Comparison of ENCODE assay signal across 22 mouse cellular contexts in the genomic region with DNA sequence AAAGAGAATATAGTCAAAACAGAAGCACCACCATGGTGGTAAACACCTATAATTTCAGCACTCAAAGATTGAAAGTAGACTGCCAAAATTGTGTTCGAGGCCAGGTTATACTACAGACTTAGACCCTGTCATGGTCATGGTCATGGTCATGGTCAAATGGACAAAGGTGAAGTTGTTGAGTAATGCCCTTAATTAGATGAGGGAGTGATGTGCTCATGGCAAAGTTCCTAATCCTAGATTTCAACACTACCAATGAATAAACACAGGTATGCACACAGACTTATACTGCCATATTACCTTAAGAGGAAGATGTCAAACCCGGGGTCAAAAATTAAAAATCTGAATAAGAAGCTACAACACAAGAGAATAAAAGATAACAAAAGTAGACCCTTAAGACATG. TPM values are rescaled to one million over a fixed set of nuclear protein-coding genes. Genes with fewer than 3 reads are reported as not detected.
DNase-seq lines count a peak whose midpoint lies in the region; ATAC-seq and TF ChIP-seq lines count a peak whose summit lies in the region.
"Had no signal": no experiment of that assay in that cellular context is flagged by ENCODE, and none has a peak within 500 bp of the region (broad histone marks: within the 10 kb centered on the region; RNA-seq: fewer than 3 reads in every experiment).

No protein-coding gene starts in this region.

- H3K4me2 ChIP-seq in liver, postnatal 0 days (ENCODE audit: low read depth, low read length) = no peak overlapping the region
- H3K4me2 ChIP-seq in liver, embryonic 12.5 days = no peak overlapping the region
- H3K4me2 ChIP-seq: embryonic facial prominence, embryonic 12.5 days; forebrain, embryonic 12.5 days had no signal

- H3K9ac ChIP-seq in liver, adult 2 months (ENCODE audit: low read depth, low read length) = no peak overlapping the region
- H3K9ac ChIP-seq in liver, postnatal 0 days (replicated peaks) = no peak overlapping the region
- H3K9ac ChIP-seq in liver, embryonic 12.5 days = no peak overlapping the region
- H3K9ac ChIP-seq: embryonic facial prominence, embryonic 12.5 days; forebrain, embryonic 12.5 days had no signal

- peak; percentile 87 for ATAC-seq in liver, postnatal 0 days
- no peak for ATAC-seq in liver, embryonic 12.5 days
- ATAC-seq: forebrain, embryonic 14.5 days; forebrain, embryonic 16.5 days had no signal

- H3K4me3 ChIP-seq in kidney, adult 2 months (ENCODE audit: insufficient read depth, low read depth, low read length) = no peak overlapping the region
- H3K4me3 ChIP-seq in liver, adult 2 months (ENCODE audit: insufficient read depth, low read depth, low read length) = no peak overlapping the region
- no peak overlapping the region for H3K4me3 ChIP-seq in liver, postnatal 0 days (ENCODE audit: low read depth, low read length)
- H3K4me3 ChIP-seq in liver, embryonic 12.5 days = no peak overlapping the region
- H3K4me3 ChIP-seq: embryonic facial prominence, embryonic 10.5 days; embryonic facial prominence, embryonic 12.5 days; forebrain, embryonic 10.5 days; forebrain, embryonic 12.5 days had no signal

- no peak for TF ChIP-seq CTCF in kidney, adult 2 months (conservative IDR thresholded peaks at IDR 0.05; ENCODE audit: insufficient read depth, insufficient read length, low read depth, low read length)
- no peak for TF ChIP-seq CTCF in liver, adult 2 months (IDR thresholded peaks at IDR 0.05; ENCODE audit: low read depth, low read length)
- no peak for TF ChIP-seq CTCF in liver, postnatal 0 days (IDR thresholded peaks at IDR 0.05; ENCODE audit: low read depth)

- H3K4me1 ChIP-seq in kidney, adult 2 months (ENCODE audit: control insufficient read depth, insufficient read depth, low read length) = peaks cover 7% of the 10 kb centered on the region
- H3K4me1 ChIP-seq in liver, adult 2 months (ENCODE audit: control insufficient read depth, insufficient read depth, low read length) = peaks cover 26% of the 10 kb centered on the region
- H3K4me1 ChIP-seq in liver, postnatal 0 days (ENCODE audit: insufficient read depth) = peaks cover 20% of the 10 kb centered on the region
- peaks cover 34% of the 10 kb centered on the region for H3K4me1 ChIP-seq in liver, embryonic 12.5 days

- WGBS in kidney, adult 2 months = 60% methylated on average over 2 of the region's 2 CpGs
- WGBS in liver, adult 2 months = 19% methylated on average over 2 of the region's 2 CpGs
- WGBS in liver, postnatal 0 days (ENCODE audit: insufficient replicate concordance) = 65% methylated on average over 2 of the region's 2 CpGs
- WGBS in liver, embryonic 12.5 days (ENCODE audit: insufficient replicate concordance) = 92% methylated on average over 2 of the region's 2 CpGs

- H3K27ac ChIP-seq in kidney, adult 2 months (ENCODE audit: insufficient read depth, low read depth, low read length) = no peak overlapping the region
- H3K27ac ChIP-seq in liver, adult 2 months (replicated peaks; ENCODE audit: insufficient read depth, low read depth, low read length) = no peak overlapping the region
- H3K27ac ChIP-seq in liver, postnatal 0 days (ENCODE audit: low read depth) = 0 out of 2 replicates have a peak overlapping the region, but pooled peaks have one; percentile 25
- H3K27ac ChIP-seq in liver, embryonic 12.5 days = no peak overlapping the region
- H3K27ac ChIP-seq: embryonic facial prominence, embryonic 10.5 days; embryonic facial prominence, embryonic 12.5 days; forebrain, embryonic 10.5 days; forebrain, embryonic 12.5 days had no signal

- H3K9me3 ChIP-seq in liver, postnatal 0 days (ENCODE audit: low read length) = no peaks in the 10 kb centered on the region
- no peaks in the 10 kb centered on the region for H3K9me3 ChIP-seq in liver, embryonic 12.5 days (replicated peaks)
- H3K9me3 ChIP-seq: embryonic facial prominence, embryonic 10.5 days; embryonic facial prominence, embryonic 12.5 days; forebrain, embryonic 10.5 days; forebrain, embryonic 12.5 days had no signal

- no peaks in the 10 kb centered on the region for H3K27me3 ChIP-seq in kidney, adult 2 months (replicated peaks; ENCODE audit: control insufficient read depth, insufficient read depth, low read length)
- H3K27me3 ChIP-seq in liver, adult 2 months (ENCODE audit: control insufficient read depth, insufficient read depth, low read length) = no peaks in the 10 kb centered on the region
- H3K27me3 ChIP-seq in liver, postnatal 0 days (ENCODE audit: insufficient read depth, low read length) = no peaks in the 10 kb centered on the region
- H3K27me3 ChIP-seq in liver, embryonic 12.5 days (replicated peaks) = no peaks in the 10 kb centered on the region
- H3K27me3 ChIP-seq: embryonic facial prominence, embryonic 12.5 days; forebrain, embryonic 12.5 days had no signal

- peak; percentile 62 for TF ChIP-seq EP300 in liver, postnatal 0 days (IDR thresholded peaks at IDR 0.05; ENCODE audit: low read depth)

- peak; percentile 27 for DNase-seq in kidney, adult 2 months
- no peak for DNase-seq in kidney, adult 18-20 months
- peak; percentile 96 for DNase-seq in liver, adult 2 months (ENCODE audit: extremely low read depth, low read depth, low spot score)
- no peak for DNase-seq in liver
- no peak for DNase-seq in liver, postnatal 0 days
- peak; percentile 42 for DNase-seq in gonadal fat pad, adult 2 months (ENCODE audit: low read depth)
- DNase-seq in gastrocnemius, postnatal 10 days = no peak
- DNase-seq: adrenal gland, adult 2 months; adrenal gland, postnatal 10 days; adrenal gland, postnatal 25 days; cerebellum, adult 11 months; cerebellum, adult 18-20 months; cerebellum, adult 8-10 months; cerebellum, adult 9-11 months; cerebellum, postnatal 14 days had no signal

- TF ChIP-seq POLR2A in kidney, adult 2 months (IDR thresholded peaks at IDR 0.05; ENCODE audit: low read depth, low read length) = no peak
- no peak for TF ChIP-seq POLR2A in liver, adult 2 months (IDR thresholded peaks at IDR 0.05; ENCODE audit: extremely low read depth, insufficient read depth, low read length)

- peaks cover 16% of the 10 kb centered on the region for H3K36me3 ChIP-seq in kidney, adult 2 months (ENCODE audit: control insufficient read depth, insufficient read depth, low read length)
- H3K36me3 ChIP-seq in liver, adult 2 months (ENCODE audit: control insufficient read depth, insufficient read depth, low read length) = peaks cover 78% of the 10 kb centered on the region
- peaks cover 87% of the 10 kb centered on the region for H3K36me3 ChIP-seq in liver, postnatal 0 days (replicated peaks; ENCODE audit: insufficient read depth, low read length)
- H3K36me3 ChIP-seq in liver, embryonic 12.5 days = peaks cover 99% of the 10 kb centered on the region

- H3K79me2 ChIP-seq in liver, adult 2 months (ENCODE audit: control insufficient read depth, insufficient read depth, low read length) = peaks cover 48% of the 10 kb centered on the region

RNA-seq across cellular contexts. Expression of a gene that starts 7.4 kb away (rescaled TPM):
- polyA plus RNA-seq in kidney, adult 2 months (2012; rRNA removed) = 44.6 and 47.5 TPM in 2 replicates
- total RNA-seq in liver, adult 2 months (2014; rRNA removed) = 58.4 and 67.7 TPM in 2 replicates
- 25.7 and 32.8 TPM in 2 replicates for polyA plus RNA-seq in liver, adult 2 months (2012; rRNA removed)
- 15.2 and 17.3 TPM in 2 replicates for polyA plus RNA-seq in liver, postnatal 0 days (2015; fragmentation: Nextera tagmentation; extraction: Ambion mirVana)
- polyA plus RNA-seq in liver, embryonic 12.5 days (2016; fragmentation: Nextera tagmentation; extraction: Ambion mirVana) = 30.7 and 32.6 TPM in 2 replicates
- polyA plus RNA-seq in gonadal fat pad, adult 2 months (2012; rRNA removed) = 37.5 and 38.3 TPM in 2 replicates
- 10 to 100 TPM; 44.8 to 46.5 TPM for total RNA-seq in gastrocnemius, postnatal 10 days (2021)

RNA-seq across cellular contexts. Expression of a gene that starts 25.1 kb away (rescaled TPM):
- polyA plus RNA-seq in kidney, adult 2 months (2012; rRNA removed) = 22.3 and 32.0 TPM in 2 replicates
- 4.8 and 9.9 TPM in 2 replicates for total RNA-seq in liver, adult 2 months (2014; rRNA removed)
- 22.3 and 23.6 TPM in 2 replicates for polyA plus RNA-seq in liver, adult 2 months (2012; rRNA removed)
- polyA plus RNA-seq in liver, postnatal 0 days (2015; fragmentation: Nextera tagmentation; extraction: Ambion mirVana) = 8.2 and 13.1 TPM in 2 replicates
- 18.1 and 18.9 TPM in 2 replicates for polyA plus RNA-seq in liver, embryonic 12.5 days (2016; fragmentation: Nextera tagmentation; extraction: Ambion mirVana)
- 15.7 and 22.5 TPM in 2 replicates for polyA plus RNA-seq in gonadal fat pad, adult 2 months (2012; rRNA removed)
- 10 to 100 TPM; 10.9 to 11.6 TPM for total RNA-seq in gastrocnemius, postnatal 10 days (2021)

RNA-seq across cellular contexts. Expression of a gene that starts 25.1 kb away (rescaled TPM):
- polyA plus RNA-seq in kidney, adult 2 months (2012; rRNA removed) = 28.7 and 36.8 TPM in 2 replicates
- total RNA-seq in liver, adult 2 months (2014; rRNA removed) = 9.0 and 12.6 TPM in 2 replicates
- polyA plus RNA-seq in liver, adult 2 months (2012; rRNA removed) = 18.4 and 26.1 TPM in 2 replicates
- polyA plus RNA-seq in liver, postnatal 0 days (2015; fragmentation: Nextera tagmentation; extraction: Ambion mirVana) = 14.6 and 16.4 TPM in 2 replicates
- 62.0 and 63.5 TPM in 2 replicates for polyA plus RNA-seq in liver, embryonic 12.5 days (2016; fragmentation: Nextera tagmentation; extraction: Ambion mirVana)
- 33.6 and 35.1 TPM in 2 replicates for polyA plus RNA-seq in gonadal fat pad, adult 2 months (2012; rRNA removed)
- 10 to 100 TPM; 18.6 to 22.5 TPM for total RNA-seq in gastrocnemius, postnatal 10 days (2021)

RNA-seq across cellular contexts. Expression of a gene that starts 30.0 kb away (rescaled TPM):
- polyA plus RNA-seq in kidney, adult 2 months (2012; rRNA removed) = 12.8 TPM in 2 replicates
- total RNA-seq in liver, adult 2 months (2014; rRNA removed) = 19.9 and 20.3 TPM in 2 replicates
- polyA plus RNA-seq in liver, adult 2 months (2012; rRNA removed) = 6.8 and 7.9 TPM in 2 replicates
- 14.1 TPM in 2 replicates for polyA plus RNA-seq in liver, postnatal 0 days (2015; fragmentation: Nextera tagmentation; extraction: Ambion mirVana)
- polyA plus RNA-seq in liver, embryonic 12.5 days (2016; fragmentation: Nextera tagmentation; extraction: Ambion mirVana) = 22.7 and 24.0 TPM in 2 replicates
- 7.6 and 8.0 TPM in 2 replicates for polyA plus RNA-seq in gonadal fat pad, adult 2 months (2012; rRNA removed)
- 1 to 10 TPM; 2.5 to 4.6 TPM for total RNA-seq in gastrocnemius, postnatal 10 days (2021)

RNA-seq across cellular contexts. Expression of a gene that starts 52.8 kb away (rescaled TPM):
- polyA plus RNA-seq in kidney, adult 2 months (2012; rRNA removed) = 144 and 192 TPM in 2 replicates
- 146 and 174 TPM in 2 replicates for total RNA-seq in liver, adult 2 months (2014; rRNA removed)
- polyA plus RNA-seq in liver, adult 2 months (2012; rRNA removed) = 245 and 254 TPM in 2 replicates
- polyA plus RNA-seq in liver, postnatal 0 days (2015; fragmentation: Nextera tagmentation; extraction: Ambion mirVana) = 144 and 154 TPM in 2 replicates
- polyA plus RNA-seq in liver, embryonic 12.5 days (2016; fragmentation: Nextera tagmentation; extraction: Ambion mirVana) = 40.3 and 43.6 TPM in 2 replicates
- 50.6 and 67.6 TPM in 2 replicates for polyA plus RNA-seq in gonadal fat pad, adult 2 months (2012; rRNA removed)
- 10 to 100 TPM; 31.4 to 33.1 TPM for total RNA-seq in gastrocnemius, postnatal 10 days (2021)

Comparison
In these comparisons a context has a peak if more than half of its experiments do, and no peak if none do; other contexts are left out.
1. DNase-seq: peak in kidney, adult 2 months (single experiment), liver, adult 2 months (single experiment) and gonadal fat pad, adult 2 months (single experiment); none in kidney, adult 18-20 months (single experiment), liver (single experiment), liver, postnatal 0 days (single experiment) and gastrocnemius, postnatal 10 days (single experiment).